Mouse (Mus musculus) heart, postnatal 0 days (tissue): Measurements from ENCODE around the gene Erg.
A peak's percentile ranks its signal among the peaks of the same experiment; 100 is the strongest.

Experiments used
- CTCF ChIP-seq: IDR thresholded peaks from 2 replicates; pipeline ENCODE4 v1.5.1; 2016; ENCODE audit warnings: antibody characterized with exemption, control low read depth, low read depth
- EP300 ChIP-seq: IDR thresholded peaks from 2 replicates; pipeline ENCODE4 v1.6.1; 2016; ENCODE audit warnings: antibody characterized with exemption, low read depth

DNA sequence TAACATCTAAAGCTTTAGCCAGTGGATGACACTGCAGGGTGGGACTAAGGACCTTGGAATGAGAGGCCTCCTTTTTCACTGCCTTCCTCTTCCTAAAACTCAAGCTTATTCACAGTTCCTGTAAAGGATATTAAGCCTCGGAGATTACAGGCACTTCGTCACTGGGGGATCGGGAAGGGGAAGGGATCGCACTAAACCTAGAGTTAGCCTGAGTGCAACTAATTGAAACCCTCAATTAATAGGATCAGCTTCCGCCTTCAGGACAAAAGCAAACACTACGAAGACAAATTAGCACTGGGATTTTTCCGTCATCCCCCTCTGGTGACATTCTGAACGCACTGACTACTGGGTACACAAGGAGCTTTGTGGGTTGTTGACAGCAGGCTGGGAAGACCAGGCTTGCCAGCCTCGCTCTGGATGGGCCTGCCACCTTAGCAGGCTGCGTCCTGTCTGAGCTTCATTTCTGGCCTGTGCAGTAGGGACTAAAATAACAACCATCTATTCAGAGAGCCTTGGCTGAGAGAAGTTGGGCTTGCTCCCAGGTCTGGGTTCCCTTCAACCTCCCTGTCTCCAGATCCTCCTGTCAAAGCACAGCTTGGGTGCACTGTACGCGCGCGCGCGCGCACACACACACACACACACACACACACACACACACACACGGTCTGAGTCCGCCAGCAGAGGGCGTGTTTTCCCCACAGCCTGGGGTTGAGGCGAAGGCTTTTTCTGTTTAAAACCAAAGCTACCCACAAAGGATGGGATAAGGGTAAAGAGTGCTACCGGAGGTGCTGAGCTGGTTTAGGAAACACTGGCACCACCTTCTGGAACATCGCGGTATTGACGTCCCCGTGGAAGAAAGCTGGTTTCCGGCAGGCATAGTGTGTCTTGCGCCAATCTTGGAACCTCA, 245.3 kb downstream of the Erg start:
- TF ChIP-seq EP300 (no peak), CTCF (peak; percentile 88)
